Mouse (Mus musculus) small intestine, adult 2 months (tissue): ENCODE measurements around the gene Arfgef3. TPM values are rescaled to one million over a fixed set of nuclear protein-coding genes. Genes with fewer than 3 reads are reported as not detected.

Experiments used
- H3K27ac ChIP-seq: fragments of 200-500 bp; 2 replicates; pipeline ENCODE4 v1.5.1; 2012; ENCODE audit warnings: low read depth, low read length, control low read depth, inconsistent platforms; ENCODE audit not compliant: insufficient read depth
- H3K27me3 ChIP-seq: fragments of 200-500 bp; 2 replicates; pipeline ENCODE4 v1.6.1; 2012; ENCODE audit warnings: mild to moderate bottlenecking, moderate library complexity, low read length, inconsistent platforms; ENCODE audit not compliant: control insufficient read depth, insufficient read depth
- H3K36me3 ChIP-seq: fragments of 200-500 bp; 2 replicates; pipeline ENCODE4 v1.6.1; 2012; ENCODE audit warnings: mild to moderate bottlenecking, low read length, control low read depth, inconsistent platforms; ENCODE audit not compliant: control insufficient read depth, insufficient read depth
- H3K4me1 ChIP-seq: fragments of 200-500 bp; 2 replicates; pipeline ENCODE4 v1.6.1; 2012; ENCODE audit warnings: low read length, inconsistent platforms, mixed read lengths; ENCODE audit not compliant: control insufficient read depth, insufficient read depth, insufficient read length
- H3K4me3 ChIP-seq: fragments of 200-500 bp; 2 replicates; pipeline ENCODE4 v1.5.1; 2012; ENCODE audit warnings: low read depth, mild to moderate bottlenecking, control low read depth, inconsistent platforms, low read length, moderate library complexity
- CTCF ChIP-seq: fragments of 200-500 bp; IDR thresholded peaks from 2 replicates; pipeline ENCODE4 v1.5.1; 2012; ENCODE audit warnings: low read depth, mild to moderate bottlenecking, control low read depth, inconsistent platforms, low read length, moderate library complexity, mixed read lengths; ENCODE audit not compliant: insufficient replicate concordance, insufficient read length; ENCODE audit errors: extremely low read depth
- POLR2A ChIP-seq: fragments of 200-500 bp; IDR thresholded peaks from 2 replicates; pipeline ENCODE4 v1.6.1; 2012; ENCODE audit warnings: low read depth, mild to moderate bottlenecking, control low read depth, inconsistent platforms, low read length, moderate library complexity
- WGBS: fragments of 180-500 bp; shearing (Covaris S2); methylation state at CpG from one replicate; pipeline ENCODE4 v1.1.7; 2018; 5-methylcytosine and 5-hydroxymethylcytosine counted together
- polyA plus RNA-seq: library from polyadenylated mRNA; depleted of rRNA; stranded (reverse); fragments of >200 nt; gene quantifications from 2 replicates; pipeline ENCODE4 v1.2.3, GENCODE M21; 2012; rRNA removed

Gene Arfgef3
- polyA plus RNA-seq, 1 experiment: 2.0 TPM

DNA sequence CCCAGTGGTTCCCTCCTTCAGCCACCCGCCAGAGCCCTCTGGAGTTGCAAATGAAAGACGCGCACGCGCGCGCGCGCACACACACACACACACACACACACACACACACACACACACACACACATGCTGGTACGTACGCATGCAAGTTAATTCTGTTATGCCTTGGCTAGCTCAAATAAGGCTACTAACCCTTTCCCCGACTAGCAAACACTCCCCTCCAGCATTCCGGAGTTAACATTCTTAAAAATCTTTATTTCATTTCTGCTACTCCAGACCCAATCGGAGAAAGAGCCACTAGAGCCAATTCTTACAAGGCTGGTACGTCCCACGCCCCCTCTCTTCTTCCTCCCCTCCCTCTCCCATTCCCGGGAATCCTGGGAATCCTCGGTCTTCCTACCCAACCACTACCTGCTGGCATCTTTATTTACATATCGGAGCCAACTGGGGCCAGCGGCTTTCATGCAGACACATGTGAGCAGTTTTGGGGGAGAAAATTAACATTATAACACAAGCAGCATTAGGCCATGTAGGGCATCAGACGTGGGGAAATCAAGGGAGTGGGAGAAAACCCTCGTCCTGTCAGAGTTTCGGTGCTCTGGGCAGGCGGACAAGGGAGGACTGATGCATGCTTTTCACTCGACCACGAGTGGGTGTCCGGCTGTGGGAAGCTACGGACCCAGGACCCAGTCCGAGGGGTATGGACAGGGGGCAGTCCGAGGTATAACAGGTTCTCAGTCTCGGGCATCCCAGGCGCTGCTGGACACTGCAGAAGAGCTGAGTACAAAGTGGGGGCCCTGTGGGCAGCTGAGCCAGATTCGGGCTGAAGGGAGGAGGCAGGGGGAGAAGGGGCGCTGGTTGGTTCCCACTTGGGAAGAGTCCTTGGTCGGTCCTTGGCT lies 194.2 kb downstream of the Arfgef3 start:
- no peaks in the 10 kb centered on the region for H3K36me3 ChIP-seq
- TF ChIP-seq POLR2A (no peak), CTCF (no peak)
- 41% methylated on average over 35 of the region's 35 CpGs for WGBS
- H3K27ac ChIP-seq: no peak overlapping the region
- no peaks in the 10 kb centered on the region for H3K27me3 ChIP-seq
- H3K4me1 ChIP-seq: peaks cover 6% of the 10 kb centered on the region
- H3K4me3 ChIP-seq: peak overlapping the region; percentile 3; the same call in 1 of the 2 replicates

- H3K36me3 ChIP-seq: no peaks in the 10 kb centered on the region
- no peaks in the 10 kb centered on the region for H3K27me3 ChIP-seq
- TF ChIP-seq POLR2A (no peak), CTCF (no peak)
- no peak overlapping the region for H3K4me3 ChIP-seq
- peaks cover 6% of the 10 kb centered on the region for H3K4me1 ChIP-seq
- no peak overlapping the region for H3K27ac ChIP-seq
- 31% methylated on average over 4 of the region's 4 CpGs for WGBS
These were observed 196.4 kb downstream of the Arfgef3 start for GRCm38 (mm10) chr10:18547381-18547780.

- WGBS: 1% methylated on average over 22 of the region's 22 CpGs
- Histone ChIP-seq H3K4me3 (peak within 1 kb of the TSS; percentile 76), H3K27ac (no peak within 1 kb of the TSS), H3K36me3 (no peaks in the 10 kb centered on the region), H3K27me3 (no peaks in the 10 kb centered on the region), H3K4me1 (peaks cover 6% of the 10 kb centered on the region)
- TF ChIP-seq CTCF (peak; percentile 49; the same call in 1 of the 2 replicates), POLR2A (no peak)
These were observed 197.9 kb downstream of the Arfgef3 start, which contains the start of gene Hebp2 for GRCm38 (mm10) chr10:18545813-18546235. Gene Hebp2, minus strand, starts transcription at chr10:18546076.

DNA sequence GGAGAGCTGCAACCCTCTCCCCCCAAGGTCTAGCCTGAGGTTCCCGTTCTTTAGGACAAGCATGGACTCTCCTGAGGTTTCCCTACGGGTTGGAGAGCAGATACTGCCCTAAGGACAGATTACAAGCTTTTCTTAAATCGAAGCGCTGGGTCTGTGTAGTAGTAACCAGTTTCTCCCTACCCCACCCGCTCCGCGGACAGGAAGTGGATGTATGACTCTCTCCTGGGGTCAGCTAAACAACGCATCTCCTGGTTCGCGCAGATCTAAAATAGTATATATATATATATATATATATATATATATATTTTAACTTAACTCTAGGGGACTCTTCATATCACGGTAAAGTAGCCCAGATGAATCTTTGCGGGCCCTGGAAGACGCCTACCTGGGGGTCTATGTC lies 198.4 kb downstream of the Arfgef3 start:
- WGBS: 17% methylated on average over 13 of the region's 13 CpGs
- no peak overlapping the region for H3K27ac ChIP-seq
- no peaks in the 10 kb centered on the region for H3K27me3 ChIP-seq
- H3K4me1 ChIP-seq: peaks cover 6% of the 10 kb centered on the region
- H3K36me3 ChIP-seq: no peaks in the 10 kb centered on the region
- TF ChIP-seq CTCF: no peak
- TF ChIP-seq POLR2A: no peak
- H3K4me3 ChIP-seq: peak overlapping the region; percentile 76

- Histone ChIP-seq H3K27ac (no peak overlapping the region), H3K4me1 (no peaks in the 10 kb centered on the region), H3K36me3 (peaks cover 10% of the 10 kb centered on the region; the same call in 1 of the 2 replicates), H3K4me3 (no peak overlapping the region), H3K27me3 (no peaks in the 10 kb centered on the region)
- 87% methylated on average over 2 of the region's 2 CpGs for WGBS
- no peak for TF ChIP-seq POLR2A
- TF ChIP-seq CTCF: no peak
These were observed 206.9 kb downstream of the Arfgef3 start for GRCm38 (mm10) chr10:18536889-18537288.

DNA sequence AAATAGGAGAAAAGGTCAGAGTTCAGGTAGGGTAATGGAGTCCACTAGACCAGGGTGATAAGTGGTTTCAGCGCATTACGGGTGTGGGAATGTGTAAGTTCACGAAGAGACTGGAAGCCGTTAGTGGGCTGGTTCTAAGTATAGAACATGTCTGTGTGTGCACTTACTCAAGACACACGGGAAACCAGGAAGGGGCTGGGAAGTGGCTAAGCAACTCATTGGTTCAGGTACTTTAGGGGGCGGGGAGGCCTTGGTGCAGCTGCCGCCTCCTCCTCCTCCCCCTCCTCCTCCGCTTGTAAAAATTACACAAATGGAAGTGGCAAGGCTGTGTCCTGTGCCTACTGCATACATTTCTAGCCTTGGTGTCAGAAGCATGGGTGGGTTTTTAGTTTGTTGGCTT lies 211.5 kb downstream of the Arfgef3 start:
- 72% methylated on average over 8 of the region's 8 CpGs for WGBS
- H3K4me3 ChIP-seq: no peak overlapping the region
- H3K27me3 ChIP-seq: no peaks in the 10 kb centered on the region
- no peak overlapping the region for H3K27ac ChIP-seq
- no peaks in the 10 kb centered on the region for H3K4me1 ChIP-seq
- TF ChIP-seq CTCF (no peak), POLR2A (no peak)
- H3K36me3 ChIP-seq: peaks cover 31% of the 10 kb centered on the region

Other genes with a start within 250 kb of the Arfgef3 start
- gene Hebp2, start 197.9 kb downstream of the Arfgef3 start, polyA plus RNA-seq: 0.23 and 0.65 TPM in 2 replicates
- not detected in 2 replicates for gene Gm4922, start 42.8 kb upstream of the Arfgef3 start, polyA plus RNA-seq
- gene Perp, start 101.1 kb upstream of the Arfgef3 start, polyA plus RNA-seq: 198 and 422 TPM in 2 replicates